Mouse (Mus musculus): Measurements from ENCODE around the gene Gm4302.
"Not testable (repeated sequence)": the region's sequence is repeated elsewhere in the genome, so short reads cannot be mapped to it uniquely, and the experiment has no call there.

Gm4302 gene

DNA sequence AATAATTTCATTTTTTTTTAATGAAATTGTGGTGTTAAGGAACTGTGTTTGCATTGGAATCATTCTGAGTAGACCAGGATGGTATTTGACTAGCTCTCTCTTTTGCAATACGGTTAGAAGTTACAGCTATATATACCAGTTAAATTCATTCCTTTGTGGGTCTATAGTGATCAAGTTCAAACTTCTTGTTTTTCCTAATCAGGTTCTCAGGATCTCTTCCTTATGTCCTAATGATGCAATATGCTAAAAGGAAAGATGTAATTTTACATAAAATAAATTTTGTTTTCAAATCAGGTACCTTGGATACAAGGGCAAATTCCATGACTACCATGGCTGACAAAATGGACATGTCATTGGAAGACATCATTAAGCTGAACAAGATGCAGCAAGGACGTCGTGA lies at the start of gene Gm4302:
Gm4302 (plus strand) TSS at position 301 of the 400 bp plus-strand sequence.
- not testable (repeated sequence) for DNase-seq (ENCODE audit: low read depth, low spot score)

- DNase-seq (ENCODE audit: low read depth, low spot score): no peak
These were observed 44.5 kb upstream of the Gm4302 start for GRCm38 (mm10) chr10:100296105-100296504.

DNA sequence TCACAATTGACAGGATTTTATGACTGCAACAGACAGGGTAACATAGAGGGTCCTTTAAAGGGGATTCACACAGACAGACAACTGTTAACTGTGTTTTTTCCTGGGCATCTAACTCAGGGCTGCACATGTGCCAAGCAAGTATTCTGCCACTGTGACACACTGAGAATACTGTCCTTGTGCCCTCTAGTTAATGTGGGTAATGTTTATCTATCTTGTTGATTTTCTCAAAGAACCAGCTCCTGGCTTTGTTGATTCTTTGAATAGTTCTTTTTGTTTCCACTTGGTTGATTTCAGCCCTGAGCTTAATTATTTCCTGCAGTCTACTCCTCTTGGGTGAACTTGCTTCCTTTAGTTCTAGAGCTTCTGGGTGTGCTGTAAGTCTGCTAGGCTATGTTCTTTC lies 40.5 kb upstream of the Gm4302 start:
- not testable (repeated sequence) for DNase-seq (ENCODE audit: low read depth, low spot score)

DNA sequence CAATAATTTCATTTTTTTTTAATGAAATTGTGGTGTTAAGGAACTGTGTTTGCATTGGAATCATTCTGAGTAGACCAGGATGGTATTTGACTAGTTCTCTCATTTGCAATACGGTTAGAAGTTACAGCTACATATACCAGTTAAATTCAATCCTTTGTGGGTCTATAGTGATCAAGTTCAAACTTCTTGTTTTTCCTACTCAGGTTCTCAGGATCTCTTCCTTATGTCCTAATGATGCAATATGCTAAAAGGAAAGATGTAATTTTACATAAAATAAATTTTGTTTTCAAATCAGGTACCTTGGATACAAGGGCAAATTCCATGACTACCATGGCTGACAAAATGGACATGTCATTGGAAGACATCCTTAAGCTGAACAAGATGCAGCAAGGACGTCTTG lies 5.3 kb upstream of the Gm4302 start, which contains the start of gene Gm4301:
Gm4301 (plus strand) TSS at position 301 of the 400 bp plus-strand sequence.
- DNase-seq (ENCODE audit: low read depth, low spot score): not testable (repeated sequence)

DNA sequence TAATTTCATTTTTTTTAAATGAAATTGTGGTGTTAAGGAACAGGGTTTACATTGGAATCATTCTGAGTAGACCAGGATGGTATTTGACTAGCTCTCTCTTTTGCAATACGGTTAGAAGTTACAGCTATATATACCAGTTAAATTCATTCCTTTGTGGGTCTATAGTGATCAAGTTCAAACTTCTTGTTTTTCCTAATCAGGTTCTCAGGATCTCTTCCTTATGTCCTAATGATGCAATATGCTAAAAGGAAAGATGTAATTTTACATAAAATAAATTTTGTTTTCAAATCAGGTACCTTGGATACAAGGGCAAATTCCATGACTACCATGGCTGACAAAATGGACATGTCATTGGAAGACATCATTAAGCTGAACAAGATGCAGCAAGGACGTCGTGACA lies 5.0 kb downstream of the Gm4302 start, which contains the start of gene Gm4303:
Gm4303 (plus strand) TSS at position 301 of the 400 bp plus-strand sequence.
- DNase-seq (ENCODE audit: low read depth, low spot score): not testable (repeated sequence)

DNA sequence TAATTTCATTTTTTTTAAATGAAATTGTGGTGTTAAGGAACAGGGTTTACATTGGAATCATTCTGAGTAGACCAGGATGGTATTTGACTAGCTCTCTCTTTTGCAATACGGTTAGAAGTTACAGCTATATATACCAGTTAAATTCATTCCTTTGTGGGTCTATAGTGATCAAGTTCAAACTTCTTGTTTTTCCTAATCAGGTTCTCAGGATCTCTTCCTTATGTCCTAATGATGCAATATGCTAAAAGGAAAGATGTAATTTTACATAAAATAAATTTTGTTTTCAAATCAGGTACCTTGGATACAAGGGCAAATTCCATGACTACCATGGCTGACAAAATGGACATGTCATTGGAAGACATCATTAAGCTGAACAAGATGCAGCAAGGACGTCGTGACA lies 10.2 kb downstream of the Gm4302 start, which contains the start of gene Gm4305:
Gm4305 (plus strand) TSS at position 301 of the 400 bp plus-strand sequence.
- not testable (repeated sequence) for DNase-seq (ENCODE audit: low read depth, low spot score)

DNA sequence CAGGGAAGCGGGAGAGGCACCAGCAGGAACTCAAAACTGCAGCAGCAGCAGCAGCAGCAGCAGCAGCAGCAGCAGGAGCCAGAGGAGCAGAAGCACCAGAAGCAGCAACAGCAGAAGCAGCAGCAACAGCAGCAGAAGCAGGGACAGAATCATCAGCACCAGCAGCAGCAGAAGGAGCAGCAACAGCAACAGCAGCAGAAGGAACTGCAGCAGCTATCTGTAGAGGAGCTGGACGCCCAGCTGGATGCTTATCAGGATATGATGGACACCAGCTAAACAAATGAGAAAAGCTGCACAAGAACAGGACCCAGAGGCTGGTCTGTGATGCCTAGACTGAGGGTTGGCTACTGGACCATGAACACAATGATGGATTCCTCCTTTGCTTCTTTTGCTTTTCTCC lies 16.2 kb downstream of the Gm4302 start:
- DNase-seq (ENCODE audit: low read depth, low spot score): not testable (repeated sequence)

GRCm38 (mm10) chr10:100361038-100361437 lies 20.4 kb downstream of the Gm4302 start, which contains the start of gene Gm4307:
TSS of gene Gm4307 (plus strand) at chr10:100361338.
- DNase-seq (ENCODE audit: low read depth, low spot score): not testable (repeated sequence)

DNA sequence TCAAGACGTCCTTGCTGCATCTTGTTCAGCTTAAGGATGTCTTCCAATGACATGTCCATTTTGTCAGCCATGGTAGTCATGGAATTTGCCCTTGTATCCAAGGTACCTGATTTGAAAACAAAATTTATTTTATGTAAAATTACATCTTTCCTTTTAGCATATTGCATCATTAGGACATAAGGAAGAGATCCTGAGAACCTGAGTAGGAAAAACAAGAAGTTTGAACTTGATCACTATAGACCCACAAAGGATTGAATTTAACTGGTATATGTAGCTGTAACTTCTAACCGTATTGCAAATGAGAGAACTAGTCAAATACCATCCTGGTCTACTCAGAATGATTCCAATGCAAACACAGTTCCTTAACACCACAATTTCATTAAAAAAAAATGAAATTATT lies 41.8 kb downstream of the Gm4302 start, which contains the start of gene Gm4312:
Gm4312 (minus strand) TSS at position 101 of the 400 bp plus-strand sequence.
- not testable (repeated sequence) for DNase-seq (ENCODE audit: low read depth, low spot score)

Data from brain, embryonic 18.5 days (tissue).